Mouse (Mus musculus) testis, postnatal 14 days (tissue): ENCODE data around the gene Ppm1m.
A peak's percentile ranks its signal among the peaks of the same experiment; 100 is the strongest.

Source experiments
- DNase-seq: peaks from one replicate; pipeline ENCODE4 v3.0.0; 2021; ENCODE audit warnings: low spot score

The Ppm1m gene

GRCm38 (mm10) chr9:106199535-106200272, at the start of gene Ppm1m:
TSS of gene Ppm1m (minus strand) at chr9:106199746.
- DNase-seq, result no peak

DNA sequence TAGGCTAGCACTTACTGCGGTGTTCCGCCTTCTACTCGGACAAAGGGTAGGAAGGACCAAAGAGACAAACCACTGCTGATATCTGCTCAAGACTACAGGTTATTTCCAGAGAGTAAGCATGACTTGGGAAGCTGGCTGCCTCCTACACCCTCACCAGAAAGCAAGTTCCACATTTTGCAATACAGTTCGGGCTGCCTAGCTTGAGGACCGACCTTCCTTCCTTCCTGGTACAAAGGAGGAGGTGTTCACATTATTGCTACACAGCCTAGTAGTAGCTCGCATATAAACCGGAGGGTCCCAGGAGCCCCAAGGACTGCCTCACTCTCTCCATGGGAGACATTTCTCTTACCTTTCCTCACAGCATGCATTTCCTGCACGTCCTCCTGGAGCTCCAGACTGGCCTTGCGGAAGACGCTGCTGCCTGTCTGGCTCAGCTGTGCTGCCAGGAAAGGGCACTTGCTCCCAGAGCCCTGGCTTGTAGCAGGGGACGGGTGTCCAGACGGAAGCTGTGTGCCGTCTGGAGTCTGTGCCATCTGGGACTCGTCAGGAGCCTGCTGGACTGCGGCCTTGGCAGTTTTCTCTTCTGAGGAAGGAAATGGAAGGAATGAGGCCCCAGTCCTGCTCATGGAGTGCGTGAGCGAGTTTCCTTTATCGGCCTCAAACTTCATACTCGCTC, 43.4 kb upstream of the Ppm1m start:
- no peak for DNase-seq

GRCm38 (mm10) chr9:106241541-106242164, 42.1 kb upstream of the Ppm1m start:
- DNase-seq, result no peak

GRCm38 (mm10) chr9:106237878-106238277, 38.3 kb upstream of the Ppm1m start:
- no peak for DNase-seq

DNA sequence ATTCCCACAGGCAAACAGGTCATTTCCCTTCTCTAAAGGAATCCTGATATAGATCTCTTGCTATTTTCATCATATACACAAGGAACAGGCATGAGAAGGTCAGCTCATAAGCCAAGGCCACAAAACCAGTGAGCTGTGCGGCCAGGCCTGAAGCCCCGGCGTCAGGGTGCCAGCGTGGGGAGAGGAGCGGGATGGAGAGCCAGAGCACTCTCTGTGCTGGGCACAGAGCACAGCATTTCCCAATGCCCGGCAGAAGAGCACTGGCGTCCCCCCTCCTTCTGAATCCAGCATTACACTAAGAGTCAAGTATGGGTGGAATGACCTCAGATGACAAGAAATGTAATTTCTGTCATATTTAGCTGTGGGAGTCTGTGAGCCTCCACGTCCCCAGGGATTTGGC, 37.9 kb upstream of the Ppm1m start:
- DNase-seq, result no peak

DNA sequence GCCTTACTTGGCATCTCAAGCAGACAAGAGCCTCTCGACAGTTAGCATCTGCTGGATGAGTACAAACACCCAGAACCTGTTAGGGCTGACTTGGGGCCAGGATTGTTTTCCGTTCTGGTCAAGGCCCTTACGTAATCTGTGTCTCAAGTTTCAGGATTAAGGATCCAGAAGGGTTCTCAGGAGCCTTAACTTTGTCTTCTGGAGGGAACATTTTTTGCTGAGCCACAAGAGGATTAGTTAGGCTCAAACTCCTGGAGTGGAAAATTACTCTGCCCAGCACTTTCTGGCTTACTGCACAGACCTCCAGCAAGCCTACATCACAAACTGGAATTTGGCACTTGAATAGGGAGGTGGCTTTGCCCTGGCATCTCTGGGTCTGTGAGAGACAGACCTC, 37.3 kb upstream of the Ppm1m start:
- no peak for DNase-seq

DNA sequence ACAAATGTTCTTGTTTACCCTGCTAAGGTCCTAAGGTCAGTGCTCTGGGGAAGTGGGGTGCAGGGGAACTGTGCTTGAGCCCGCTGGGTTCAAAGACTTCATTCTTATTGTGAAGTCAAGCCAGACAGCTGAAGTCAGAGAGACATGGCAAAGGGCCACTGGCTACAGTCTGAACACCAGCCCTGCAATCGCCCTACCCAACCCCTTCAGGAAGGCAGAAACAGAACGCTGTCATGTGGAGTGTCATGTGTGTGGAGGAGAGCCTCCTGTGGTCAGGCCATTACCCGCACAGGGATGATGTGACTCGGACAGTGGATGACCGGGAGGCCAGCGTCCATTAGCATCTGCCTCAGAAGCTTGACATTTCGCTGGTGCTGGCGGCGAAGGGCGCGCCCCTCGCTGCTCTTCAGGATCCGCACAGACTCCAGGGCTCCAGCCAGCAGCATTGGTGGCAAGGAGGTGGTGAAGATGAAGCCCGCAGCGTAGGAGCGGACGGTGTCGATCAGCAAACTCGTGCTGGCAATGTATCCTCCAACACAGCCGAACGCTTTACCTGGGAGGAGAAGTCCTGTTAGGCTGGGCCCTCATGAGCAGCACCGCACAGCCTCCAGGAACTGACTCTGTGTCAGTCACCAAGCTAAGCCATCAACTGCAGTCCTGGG, 36.7 kb upstream of the Ppm1m start:
- no peak for DNase-seq

GRCm38 (mm10) chr9:106235194-106235830, 35.8 kb upstream of the Ppm1m start:
- DNase-seq, result peak; percentile 82

- DNase-seq, result no peak
Measured at GRCm38 (mm10) chr9:106233953-106234352, 34.4 kb upstream of the Ppm1m start.

- DNase-seq, result no peak
Measured at GRCm38 (mm10) chr9:106232956-106233355, 33.4 kb upstream of the Ppm1m start.

GRCm38 (mm10) chr9:106231816-106232215, 32.3 kb upstream of the Ppm1m start:
- DNase-seq, result no peak

DNA sequence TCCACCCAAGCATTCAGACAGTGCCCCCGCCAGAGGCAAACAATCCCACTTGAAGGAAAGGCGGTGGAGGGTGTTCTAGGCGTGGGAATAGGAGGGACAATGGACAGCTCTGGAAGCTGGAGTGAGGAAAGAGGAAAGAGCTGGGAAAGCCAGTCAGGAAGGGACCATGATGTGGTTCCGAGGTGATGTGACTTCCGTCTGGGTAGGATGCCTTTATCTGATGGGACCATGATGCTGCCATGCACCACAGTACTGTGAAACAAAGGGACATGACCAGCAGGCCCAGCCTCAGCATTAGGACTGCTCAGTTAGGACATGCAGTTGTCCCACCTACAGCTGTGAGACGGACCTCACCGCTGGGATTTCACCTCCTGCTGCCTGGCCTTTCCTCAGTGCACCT, 31.7 kb upstream of the Ppm1m start:
- no peak for DNase-seq

DNA sequence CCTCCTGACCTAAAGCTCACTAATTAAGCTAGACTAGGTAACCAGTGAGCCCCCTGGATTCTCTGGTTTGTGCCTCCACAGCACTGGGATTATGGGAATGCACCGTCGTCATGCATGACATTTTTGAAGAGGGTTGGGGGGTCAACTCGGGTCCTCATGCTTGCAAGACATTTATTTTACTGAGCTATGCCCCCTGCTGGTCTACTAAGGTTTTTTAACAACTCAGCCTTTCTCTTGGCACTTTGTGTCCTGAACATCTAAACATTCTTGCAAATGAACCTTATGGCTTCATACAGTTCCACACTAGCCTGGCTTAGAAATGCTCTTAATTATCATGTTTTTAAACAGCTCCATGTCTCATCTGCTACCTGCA, 31.2 kb upstream of the Ppm1m start:
- DNase-seq, result no peak

DNA sequence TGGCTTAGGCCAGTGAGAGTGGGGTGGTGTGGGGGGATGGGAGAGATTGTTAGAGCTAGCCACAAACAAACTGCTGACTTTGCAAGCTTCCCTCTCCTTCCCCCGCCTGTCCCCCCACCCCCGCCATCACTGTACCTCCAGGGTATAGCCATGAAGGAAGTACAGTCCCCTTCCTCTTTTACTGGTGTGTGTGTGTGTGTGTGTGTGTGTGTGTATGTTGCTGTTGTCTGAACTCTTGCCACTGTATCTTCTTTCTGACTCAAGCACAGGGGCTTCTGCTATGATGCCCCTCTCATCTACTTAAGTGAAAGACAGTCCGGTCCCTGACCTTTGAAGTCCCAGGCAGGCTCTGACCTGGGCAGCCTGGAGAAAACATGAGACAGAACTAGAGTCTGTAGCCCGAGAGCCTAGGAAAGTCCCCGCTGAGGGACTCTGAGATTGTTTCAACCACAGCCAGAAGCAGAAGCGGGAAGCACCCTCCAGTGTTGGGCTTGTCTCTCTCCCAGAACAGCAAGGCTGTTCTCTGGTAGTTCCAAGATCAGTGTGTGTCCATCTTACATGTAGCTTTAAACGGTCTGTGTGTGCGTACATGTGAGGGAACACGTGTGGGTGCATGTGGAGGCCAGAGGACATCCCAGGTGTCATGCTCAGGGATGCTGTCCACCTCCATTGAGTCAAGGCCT, 30.6 kb upstream of the Ppm1m start:
- no peak for DNase-seq

- DNase-seq, result no peak
Measured at GRCm38 (mm10) chr9:106227790-106228429, 28.4 kb upstream of the Ppm1m start.

DNA sequence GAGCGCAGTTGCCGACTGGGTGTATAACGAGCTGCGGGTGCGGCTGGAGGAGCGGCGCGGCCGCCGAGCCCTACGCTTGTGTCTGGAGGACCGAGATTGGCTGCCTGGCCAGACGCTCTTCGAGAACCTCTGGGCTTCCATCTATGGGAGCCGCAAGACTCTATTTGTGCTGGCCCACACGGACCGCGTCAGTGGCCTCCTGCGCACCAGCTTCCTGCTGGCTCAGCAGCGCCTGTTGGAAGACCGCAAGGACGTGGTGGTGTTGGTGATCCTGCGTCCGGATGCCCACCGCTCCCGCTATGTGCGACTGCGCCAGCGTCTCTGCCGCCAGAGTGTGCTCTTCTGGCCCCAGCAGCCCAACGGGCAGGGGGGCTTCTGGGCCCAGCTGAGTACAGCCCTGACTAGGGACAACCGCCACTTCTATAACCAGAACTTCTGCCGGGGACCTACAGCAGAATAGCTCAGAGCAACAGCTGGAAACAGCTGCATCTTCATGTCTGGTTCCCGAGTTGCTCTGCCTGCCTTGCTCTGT, 26.7 kb upstream of the Ppm1m start:
- DNase-seq, result no peak

DNA sequence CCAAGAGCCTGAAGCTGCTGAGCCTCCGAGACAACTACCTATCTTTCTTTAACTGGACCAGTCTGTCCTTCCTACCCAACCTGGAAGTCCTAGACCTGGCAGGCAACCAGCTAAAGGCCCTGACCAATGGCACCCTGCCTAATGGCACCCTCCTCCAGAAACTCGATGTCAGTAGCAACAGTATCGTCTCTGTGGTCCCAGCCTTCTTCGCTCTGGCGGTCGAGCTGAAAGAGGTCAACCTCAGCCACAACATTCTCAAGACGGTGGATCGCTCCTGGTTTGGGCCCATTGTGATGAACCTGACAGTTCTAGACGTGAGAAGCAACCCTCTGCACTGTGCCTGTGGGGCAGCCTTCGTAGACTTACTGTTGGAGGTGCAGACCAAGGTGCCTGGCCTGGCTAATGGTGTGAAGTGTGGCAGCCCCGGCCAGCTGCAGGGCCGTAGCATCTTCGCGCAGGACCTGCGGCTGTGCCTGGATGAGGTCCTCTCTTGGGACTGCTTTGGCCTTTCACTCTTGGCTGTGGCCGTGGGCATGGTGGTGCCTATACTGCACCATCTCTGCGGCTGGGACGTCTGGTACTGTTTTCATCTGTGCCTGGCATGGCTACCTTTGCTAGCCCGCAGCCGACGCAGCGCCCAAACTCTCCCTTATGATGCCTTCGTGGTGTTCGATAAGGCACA, 26.1 kb upstream of the Ppm1m start:
- no peak for DNase-seq

- DNase-seq, result no peak
Measured at GRCm38 (mm10) chr9:106222994-106223393, 23.4 kb upstream of the Ppm1m start.

DNA sequence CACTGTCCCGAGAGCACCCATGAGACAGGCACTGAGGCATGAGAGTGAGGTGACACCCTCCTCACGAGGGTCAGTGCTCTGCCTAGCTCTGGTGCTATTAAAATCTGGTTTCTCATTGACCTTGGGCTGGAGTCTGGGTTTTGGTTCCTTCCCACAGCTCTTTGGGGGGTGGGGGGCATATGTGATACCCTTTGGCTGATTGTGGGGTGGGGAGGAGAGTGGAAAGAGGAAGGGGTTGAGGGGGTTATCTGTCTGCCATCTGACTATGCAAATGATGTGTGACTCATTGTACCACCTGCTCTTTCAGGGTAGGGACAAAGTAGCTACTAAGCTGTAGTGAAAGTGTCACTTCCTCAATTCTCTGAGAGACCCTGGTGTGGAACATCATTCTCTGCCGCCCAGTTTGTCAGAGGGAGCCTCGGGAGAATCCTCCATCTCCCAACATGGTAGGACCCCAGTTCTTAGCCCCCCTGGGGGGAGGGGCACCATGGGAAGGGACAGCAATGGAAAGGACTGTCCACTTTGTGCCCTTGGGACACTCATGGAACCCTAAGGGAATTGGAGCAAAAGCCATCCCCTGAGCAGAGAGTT, 22.8 kb upstream of the Ppm1m start, which contains the start of gene Tlr9:
Tlr9 (plus strand) TSS at position 338 of the 591 bp plus-strand sequence.
- DNase-seq, result no peak
